Mouse (Mus musculus) forebrain, embryonic 14.5 days (tissue): ENCODE measurements around the gene Bud23. TPM values are rescaled to one million over a fixed set of nuclear protein-coding genes. Genes with fewer than 3 reads are reported as not detected.

Experiments
- ATAC-seq: fragments of 200-750 bp; cut with Nextera tagmentation; 2 replicates; pipeline ENCODE4 v1.8.0; 2017; ENCODE audit warnings: mild to moderate bottlenecking, moderate library complexity
- DNase-seq: peaks from one replicate; pipeline ENCODE4 v3.0.0-alpha.2; 2015; ENCODE audit warnings: low spot score
- H3K27ac ChIP-seq: fragments of 300-500 bp; sonication (generic); 2 replicates; pipeline ENCODE4 v1.5.1; 2014; ENCODE audit warnings: low read depth, mild to moderate bottlenecking, control low read depth, low read length, moderate library complexity
- H3K27me3 ChIP-seq: fragments of 300-500 bp; sonication (generic); replicated peaks from 2 replicates; pipeline ENCODE4 v1.6.1; 2014; ENCODE audit warnings: low read length, control low read depth, mixed read lengths; ENCODE audit not compliant: control insufficient read depth, insufficient read depth
- H3K36me3 ChIP-seq: fragments of 300-500 bp; sonication (generic); 2 replicates; pipeline ENCODE4 v1.6.1; 2014; ENCODE audit warnings: low read length, control low read depth; ENCODE audit not compliant: control insufficient read depth, insufficient read depth
- H3K4me1 ChIP-seq: fragments of 300-500 bp; sonication (generic); 2 replicates; pipeline ENCODE4 v1.6.1; 2014; ENCODE audit warnings: antibody characterized with exemption, low read length, control low read depth; ENCODE audit not compliant: control insufficient read depth, insufficient read depth
- H3K4me2 ChIP-seq: fragments of 300-500 bp; sonication (generic); 2 replicates; pipeline ENCODE4 v1.6.1; 2014; ENCODE audit warnings: mild to moderate bottlenecking, control low read depth, low read length
- H3K4me3 ChIP-seq: fragments of 300-500 bp; sonication (generic); 2 replicates; pipeline ENCODE4 v1.5.1; 2014; ENCODE audit warnings: low read depth, low read length, control low read depth
- H3K9ac ChIP-seq: fragments of 300-500 bp; sonication (generic); 2 replicates; pipeline ENCODE4 v1.6.1; 2014; ENCODE audit warnings: mild to moderate bottlenecking, low read length, control low read depth, moderate library complexity
- H3K9me3 ChIP-seq: fragments of 300-500 bp; sonication (generic); replicated peaks from 2 replicates; pipeline ENCODE4 v1.6.1; 2016; ENCODE audit warnings: low read length, control low read depth, mixed read lengths; ENCODE audit not compliant: control insufficient read depth
- WGBS: fragments of 180-500 bp; shearing (Covaris S2); extraction: QIAGEN DNeasy Blood & Tissue Kit; methylation state at CpG from one replicate; pipeline ENCODE4 v1.1.7; 2014; 5-methylcytosine and 5-hydroxymethylcytosine counted together
- polyA plus RNA-seq: library from polyadenylated mRNA; unstranded; fragments of >200 nt; fragmentation: Nextera tagmentation; extraction: Ambion mirVana; gene quantifications from 2 replicates; pipeline ENCODE4 v1.2.1, GENCODE M21; 2014

Gene Bud23
- polyA plus RNA-seq, 1 experiment from 2014 or later: 92.7 TPM

GRCm38 (mm10) chr5:135035608-135036359, 29.0 kb downstream of the Bud23 start:
- no peak overlapping the region for H3K4me3 ChIP-seq
- 69% methylated on average over 18 of the region's 18 CpGs for WGBS
- H3K27ac ChIP-seq: no peak overlapping the region
- H3K9ac ChIP-seq: no peak overlapping the region
- no peak for DNase-seq
- no peaks in the 10 kb centered on the region; the same call in 1 of the 2 replicates for H3K9me3 ChIP-seq
- no peak overlapping the region for H3K4me2 ChIP-seq
- no peaks in the 10 kb centered on the region for H3K27me3 ChIP-seq
- no peaks in the 10 kb centered on the region for H3K36me3 ChIP-seq
- ATAC-seq: no peak
- H3K4me1 ChIP-seq: no peaks in the 10 kb centered on the region

- no peaks in the 10 kb centered on the region for H3K4me1 ChIP-seq
- no peak overlapping the region for H3K4me3 ChIP-seq
- H3K9me3 ChIP-seq: no peaks in the 10 kb centered on the region; the same call in 1 of the 2 replicates
- no peaks in the 10 kb centered on the region for H3K36me3 ChIP-seq
- no peak overlapping the region for H3K9ac ChIP-seq
- no peaks in the 10 kb centered on the region for H3K27me3 ChIP-seq
- no peak overlapping the region for H3K4me2 ChIP-seq
- 98% methylated on average over 2 of the region's 2 CpGs for WGBS
- DNase-seq: no peak
- ATAC-seq: no peak
- no peak overlapping the region for H3K27ac ChIP-seq
Observed at GRCm38 (mm10) chr5:135034593-135034992, 30.2 kb downstream of the Bud23 start.

- H3K4me1 ChIP-seq: no peaks in the 10 kb centered on the region
- no peak overlapping the region for H3K4me2 ChIP-seq
- no peak for DNase-seq
- 96% methylated on average over 5 of the region's 5 CpGs for WGBS
- ATAC-seq: no peak
- H3K9me3 ChIP-seq: no peaks in the 10 kb centered on the region; the same call in 1 of the 2 replicates
- H3K9ac ChIP-seq: no peak overlapping the region
- no peaks in the 10 kb centered on the region for H3K27me3 ChIP-seq
- H3K36me3 ChIP-seq: no peaks in the 10 kb centered on the region
- H3K27ac ChIP-seq: no peak overlapping the region
- H3K4me3 ChIP-seq: no peak overlapping the region
Observed at GRCm38 (mm10) chr5:135032581-135032980, 32.2 kb downstream of the Bud23 start.

- ATAC-seq: no peak
- WGBS: 53% methylated on average over 18 of the region's 18 CpGs
- no peak overlapping the region for H3K27ac ChIP-seq
- peaks cover under 1% of the 10 kb centered on the region; the same call in 1 of the 2 replicates for H3K4me1 ChIP-seq
- H3K9ac ChIP-seq: no peak overlapping the region
- no peak overlapping the region for H3K4me3 ChIP-seq
- no peak overlapping the region for H3K4me2 ChIP-seq
- H3K9me3 ChIP-seq: no peaks in the 10 kb centered on the region
- H3K36me3 ChIP-seq: no peaks in the 10 kb centered on the region
- no peak for DNase-seq
- no peaks in the 10 kb centered on the region for H3K27me3 ChIP-seq
Observed at GRCm38 (mm10) chr5:135029007-135029854, 35.5 kb downstream of the Bud23 start.

GRCm38 (mm10) chr5:135025899-135026298, 38.9 kb downstream of the Bud23 start:
- no peaks in the 10 kb centered on the region for H3K9me3 ChIP-seq
- peaks cover 5% of the 10 kb centered on the region for H3K4me1 ChIP-seq
- H3K27me3 ChIP-seq: no peaks in the 10 kb centered on the region
- no peak overlapping the region for H3K27ac ChIP-seq
- H3K4me3 ChIP-seq: no peak overlapping the region
- H3K9ac ChIP-seq: no peak overlapping the region
- H3K4me2 ChIP-seq: no peak overlapping the region
- 38% methylated on average over 7 of the region's 7 CpGs for WGBS
- no peak for ATAC-seq
- DNase-seq: no peak
- H3K36me3 ChIP-seq: no peaks in the 10 kb centered on the region

GRCm38 (mm10) chr5:135024665-135025224, 40.0 kb downstream of the Bud23 start:
- WGBS: 77% methylated on average over 11 of the region's 11 CpGs
- H3K4me1 ChIP-seq: peaks cover 5% of the 10 kb centered on the region
- peak overlapping the region; percentile 93; the same call in 1 of the 2 replicates for H3K4me2 ChIP-seq
- no peak overlapping the region for H3K27ac ChIP-seq
- H3K4me3 ChIP-seq: 0 out of 2 replicates have a peak overlapping the region, but pooled peaks have one; percentile 64
- no peaks in the 10 kb centered on the region for H3K36me3 ChIP-seq
- H3K9ac ChIP-seq: peak overlapping the region; percentile 79
- ATAC-seq (no peak), DNase-seq (no peak)
- no peaks in the 10 kb centered on the region for H3K9me3 ChIP-seq
- H3K27me3 ChIP-seq: no peaks in the 10 kb centered on the region

GRCm38 (mm10) chr5:135023344-135024173, 41.2 kb downstream of the Bud23 start, which contains the start of gene Stx1a:
Gene Stx1a, plus strand, starts transcription at chr5:135023482.
- WGBS: under 1% methylated on average over 59 of the region's 61 CpGs

GRCm38 (mm10) chr5:135021814-135022213, 42.9 kb downstream of the Bud23 start:
- no peak overlapping the region; the same call in 1 of the 2 replicates for H3K27ac ChIP-seq
- H3K9me3 ChIP-seq: no peaks in the 10 kb centered on the region
- no peaks in the 10 kb centered on the region for H3K36me3 ChIP-seq
- WGBS: 26% methylated on average over 6 of the region's 6 CpGs
- no peak overlapping the region for H3K9ac ChIP-seq
- no peaks in the 10 kb centered on the region for H3K27me3 ChIP-seq
- no peak overlapping the region for H3K4me3 ChIP-seq
- H3K4me1 ChIP-seq: peaks cover 5% of the 10 kb centered on the region
- ATAC-seq (peak; percentile 54), DNase-seq (peak; percentile 90)
- H3K4me2 ChIP-seq: no peak overlapping the region

More at GRCm38 (mm10) chr5:135023344-135024173, 41.2 kb downstream of the Bud23 start, which contains the start of gene Stx1a:
- Histone ChIP-seq H3K27me3 (no peaks in the 10 kb centered on the region), H3K4me1 (peaks cover 5% of the 10 kb centered on the region), H3K9me3 (no peaks in the 10 kb centered on the region), H3K27ac (no peak within 1 kb of the TSS; the same call in 1 of the 2 replicates), H3K4me3 (peak within 1 kb of the TSS; percentile 64), H3K9ac (peak within 1 kb of the TSS; percentile 79), H3K36me3 (no peaks in the 10 kb centered on the region), H3K4me2 (peak within 1 kb of the TSS; percentile 93)
- ATAC-seq: peak; percentile 96
- DNase-seq: peak; percentile 96
